Mouse (Mus musculus) naive thymus-derived CD4-positive, alpha-beta T cell, adult 2 months (primary cell): Measurements from ENCODE around the gene Mettl3.
"Not testable (repeated sequence)": the region's sequence is repeated elsewhere in the genome, so short reads cannot be mapped to it uniquely, and the experiment has no call there.

Experiments
- DNase-seq: peaks from one replicate; pipeline ENCODE4 v3.0.0-alpha.2; 2011; ENCODE audit warnings: low read depth

Mettl3 gene

DNA sequence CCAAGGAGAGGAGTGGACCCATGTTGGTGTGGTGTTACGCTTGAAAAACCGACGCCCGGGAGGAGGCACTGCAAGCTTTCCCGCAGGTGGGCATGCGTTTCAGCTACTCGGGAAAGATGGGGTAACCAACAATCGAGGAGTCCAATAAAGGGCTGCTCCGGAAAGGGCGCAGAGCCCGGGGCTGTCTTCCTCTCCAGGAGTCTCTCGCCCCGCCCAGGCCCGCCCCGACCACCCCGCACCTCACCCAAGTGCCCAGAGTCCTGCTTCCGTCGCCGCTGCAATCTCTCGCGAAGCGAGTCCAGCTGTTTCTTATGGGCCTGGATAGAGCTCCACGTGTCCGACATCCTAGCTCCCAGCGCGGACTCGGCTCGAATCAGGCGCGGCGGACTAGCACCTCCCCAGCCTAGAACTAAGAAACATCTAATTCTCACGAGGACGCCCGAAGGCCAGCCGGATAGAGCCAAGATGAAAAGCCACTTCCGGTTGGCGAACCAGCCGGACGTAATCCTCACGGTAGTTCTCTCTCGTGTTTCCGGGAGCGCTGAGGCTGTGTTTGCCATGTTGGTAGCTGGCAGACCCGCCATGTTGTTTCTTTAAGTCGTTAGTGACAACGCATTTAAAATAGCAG lies at the start of gene Mettl3:
Gene Mettl3, minus strand, starts transcription at position 485 of the 628 bp plus-strand sequence.
- peak; percentile 93 for DNase-seq

DNA sequence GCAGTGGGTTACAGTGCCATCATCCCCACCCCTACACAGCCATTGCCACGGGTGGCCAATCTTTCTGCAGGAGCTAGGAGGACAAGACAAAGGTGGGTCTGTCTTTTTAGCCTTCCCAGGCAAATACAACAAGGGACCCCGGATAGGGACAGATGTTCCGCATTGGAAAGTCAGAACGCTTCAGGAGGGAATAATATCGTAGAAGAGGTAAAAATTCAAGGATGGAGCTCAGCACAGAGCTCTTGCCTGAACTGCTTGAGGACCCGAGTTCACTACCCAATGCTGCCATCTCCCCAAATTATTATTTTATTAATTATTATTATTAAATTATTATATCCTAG lies 34.6 kb upstream of the Mettl3 start:
- no peak for DNase-seq

DNA sequence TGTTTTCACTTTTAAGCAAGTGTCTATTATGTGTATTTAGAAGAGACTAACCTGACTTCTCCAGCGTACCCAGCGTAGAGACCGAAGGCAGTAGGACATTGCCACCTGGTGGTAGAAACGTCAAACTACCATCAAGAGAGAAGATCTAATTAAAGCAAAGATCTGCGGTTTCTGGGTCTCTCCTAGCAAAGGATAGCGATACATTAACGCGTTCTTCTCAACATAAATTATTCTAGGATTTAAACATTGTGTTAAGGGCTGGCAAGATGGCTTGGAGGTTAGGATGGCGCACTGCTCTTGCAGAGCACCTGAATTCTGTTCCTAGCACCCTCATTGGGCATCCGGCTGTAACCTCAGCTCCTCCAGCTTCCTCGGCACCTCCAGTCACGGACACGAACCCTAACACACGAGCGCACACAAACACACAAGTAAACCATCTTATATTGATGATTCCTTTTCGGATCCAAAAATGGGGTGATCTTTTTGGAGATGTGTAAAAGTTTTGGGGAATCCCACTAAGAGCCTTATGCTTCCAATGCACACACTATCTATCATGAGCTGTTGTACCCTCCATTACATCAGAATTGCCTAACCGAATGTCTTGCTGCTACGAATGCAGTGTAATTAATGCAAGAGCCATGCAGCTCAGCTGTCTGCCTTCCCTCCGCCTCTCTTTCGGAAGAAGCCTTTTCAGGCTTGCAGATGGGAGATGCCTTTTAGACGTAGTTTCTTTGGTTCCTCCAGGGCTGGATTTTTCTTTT lies 34.0 kb upstream of the Mettl3 start:
- DNase-seq = peak; percentile 88

DNA sequence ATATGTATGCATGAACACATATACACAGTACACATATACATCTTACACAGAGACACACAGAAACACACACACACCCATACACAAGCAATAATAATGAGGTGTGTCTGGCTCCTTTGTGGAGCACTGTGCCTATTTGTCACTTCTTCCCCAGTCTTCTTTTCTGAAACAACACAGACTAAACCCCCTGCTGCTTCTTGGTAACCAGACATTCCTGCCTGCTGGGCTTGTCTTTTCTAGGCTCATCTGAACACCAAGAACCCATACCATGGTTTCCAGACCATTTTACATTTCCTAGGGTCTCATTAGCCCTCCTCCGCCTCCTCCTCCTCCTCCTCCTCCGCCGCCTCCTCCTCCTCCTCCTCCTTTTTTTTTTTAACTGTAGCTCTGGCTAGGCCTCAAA lies 27.2 kb upstream of the Mettl3 start:
- DNase-seq = no peak

DNA sequence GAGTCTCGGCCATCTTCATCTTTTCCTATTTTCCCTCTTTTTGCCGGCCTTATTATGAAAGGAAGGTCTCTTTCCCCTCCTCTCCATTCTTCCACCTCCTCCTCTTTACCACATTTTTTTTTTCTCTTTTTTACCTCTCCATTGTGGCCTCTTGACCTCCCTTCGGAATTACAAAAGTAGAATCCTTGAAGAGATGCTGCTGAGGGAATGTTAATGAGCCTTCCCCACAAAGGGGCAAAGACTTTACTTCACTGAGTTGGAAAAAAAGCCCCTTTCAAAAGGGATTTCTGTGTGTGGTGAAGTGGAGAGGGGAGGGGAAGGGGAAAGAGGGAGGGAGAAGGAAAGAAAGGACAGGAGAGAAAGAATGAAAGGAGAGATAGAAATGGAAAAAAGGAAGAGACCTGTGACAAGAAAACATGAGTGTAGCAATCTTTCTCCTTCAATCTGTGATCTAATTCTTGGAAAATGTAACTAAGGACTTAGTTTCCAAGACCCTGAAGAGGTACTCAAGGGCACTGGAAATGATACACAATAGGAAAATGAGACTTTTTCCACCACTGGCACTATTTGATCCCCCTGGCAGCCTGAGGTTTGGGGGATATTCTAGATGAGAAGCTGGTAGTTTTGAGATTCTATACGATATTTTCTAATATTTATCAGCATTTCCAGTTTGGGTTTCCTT lies 26.3 kb upstream of the Mettl3 start:
- no peak for DNase-seq

DNA sequence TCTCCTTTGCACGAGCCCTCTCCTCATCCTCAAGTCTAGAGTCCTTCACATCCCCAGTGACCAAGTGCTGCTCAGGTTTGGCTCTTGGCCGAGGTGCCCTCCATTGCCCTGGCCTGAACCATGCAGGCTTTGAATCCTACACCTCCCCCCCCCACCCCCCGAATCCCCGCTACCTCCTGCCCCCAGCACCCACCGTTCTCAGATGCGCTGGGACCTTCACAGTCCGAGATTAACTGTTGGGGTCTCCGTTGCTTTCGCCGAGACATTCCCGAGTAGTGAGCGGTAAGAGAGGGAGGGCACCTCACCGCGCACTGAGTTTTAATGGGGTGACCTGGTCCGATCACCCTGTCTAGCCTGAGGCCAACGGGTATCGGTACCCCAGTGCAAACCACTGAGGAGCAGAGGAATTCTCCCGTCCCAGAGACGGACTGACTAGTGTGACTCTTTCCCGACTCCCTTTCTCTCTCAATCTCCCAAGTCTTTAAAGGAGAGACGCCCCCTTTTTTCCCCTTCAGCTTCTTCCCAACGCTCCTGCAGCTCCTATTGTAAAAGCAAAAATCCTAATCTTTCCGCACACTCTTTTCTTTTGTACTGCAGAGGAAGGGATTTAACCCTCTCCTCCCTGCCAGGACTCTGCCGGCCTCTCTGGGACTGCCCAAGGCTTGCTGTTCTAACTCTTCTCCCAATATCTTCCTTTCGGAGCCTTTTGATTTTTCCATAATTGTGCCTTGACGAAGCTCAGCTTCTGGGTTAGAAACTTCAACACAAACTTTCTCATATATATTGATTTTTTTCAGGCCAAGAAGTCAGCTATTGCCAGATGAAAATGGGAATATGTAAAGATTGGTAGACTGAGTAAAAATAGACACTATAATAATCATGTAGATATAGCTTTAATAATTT lies 23.2 kb upstream of the Mettl3 start, which contains the start of gene Sall2:
Gene Sall2, minus strand, starts transcription at position 853 of the 903 bp plus-strand sequence.
- no peak for DNase-seq

DNA sequence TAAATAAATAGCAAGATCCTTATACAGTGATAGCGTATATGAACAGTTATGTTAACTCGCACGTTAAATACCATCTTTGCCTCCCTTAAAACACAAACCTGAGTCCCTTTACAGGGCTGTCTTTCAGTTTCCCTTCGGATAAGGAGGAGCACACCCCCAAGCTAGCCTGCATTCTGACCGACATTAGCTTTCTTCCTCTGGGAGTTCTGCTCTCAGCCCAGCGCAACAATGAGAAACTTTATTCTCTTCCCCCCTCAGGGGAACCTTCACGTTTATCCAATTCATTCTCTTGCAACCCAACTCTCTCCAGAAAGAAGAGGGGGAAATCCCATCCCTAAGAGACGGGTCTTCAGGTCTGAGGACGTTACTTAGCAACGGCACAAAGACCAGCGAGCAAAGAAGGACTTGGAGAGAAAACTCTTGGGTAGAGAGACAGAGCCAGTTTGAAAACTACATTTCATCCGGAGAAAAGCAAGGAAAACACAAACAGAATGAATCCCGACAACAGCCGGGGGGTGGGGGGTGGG lies 22.5 kb upstream of the Mettl3 start:
- DNase-seq = no peak

DNA sequence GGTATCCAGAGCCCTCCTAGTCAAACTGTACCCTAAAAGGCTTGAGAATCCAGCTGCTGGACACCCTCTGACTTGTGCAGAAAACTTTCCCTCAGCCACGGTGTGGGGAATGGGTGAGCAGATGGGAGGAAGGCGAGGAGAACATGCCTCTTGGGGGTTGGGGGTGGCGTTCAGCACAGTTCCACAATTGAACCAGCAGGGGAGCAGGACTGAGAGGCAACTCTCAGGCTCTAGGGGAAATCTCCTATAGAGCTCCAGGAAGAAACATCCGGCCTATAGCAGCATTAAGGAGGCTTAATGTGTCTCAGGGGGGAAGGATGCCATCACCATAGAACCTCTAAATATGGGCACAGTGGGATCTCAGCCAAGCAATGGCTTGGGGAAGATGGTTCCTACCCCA lies 21.0 kb upstream of the Mettl3 start:
- DNase-seq = no peak

DNA sequence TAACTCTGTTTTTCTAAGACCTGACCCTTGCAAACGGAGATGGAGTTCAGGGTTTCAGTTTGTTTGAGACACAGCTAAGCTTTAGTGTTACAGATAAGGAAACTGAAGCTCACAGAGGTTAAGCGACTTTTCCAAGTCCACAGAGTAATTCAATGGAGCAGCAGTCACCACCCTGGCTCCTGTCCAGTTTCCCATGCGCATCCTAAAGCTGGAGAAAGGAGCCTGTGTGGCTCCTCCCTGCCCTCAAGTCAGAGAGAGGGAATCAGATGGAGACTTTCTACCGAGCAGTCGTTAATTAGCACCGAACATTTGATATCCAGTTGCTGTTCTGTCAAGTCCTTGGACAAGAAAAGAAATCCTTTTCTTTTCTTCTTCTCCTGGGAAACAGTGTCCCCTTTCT lies 14.4 kb upstream of the Mettl3 start:
- DNase-seq = no peak

DNA sequence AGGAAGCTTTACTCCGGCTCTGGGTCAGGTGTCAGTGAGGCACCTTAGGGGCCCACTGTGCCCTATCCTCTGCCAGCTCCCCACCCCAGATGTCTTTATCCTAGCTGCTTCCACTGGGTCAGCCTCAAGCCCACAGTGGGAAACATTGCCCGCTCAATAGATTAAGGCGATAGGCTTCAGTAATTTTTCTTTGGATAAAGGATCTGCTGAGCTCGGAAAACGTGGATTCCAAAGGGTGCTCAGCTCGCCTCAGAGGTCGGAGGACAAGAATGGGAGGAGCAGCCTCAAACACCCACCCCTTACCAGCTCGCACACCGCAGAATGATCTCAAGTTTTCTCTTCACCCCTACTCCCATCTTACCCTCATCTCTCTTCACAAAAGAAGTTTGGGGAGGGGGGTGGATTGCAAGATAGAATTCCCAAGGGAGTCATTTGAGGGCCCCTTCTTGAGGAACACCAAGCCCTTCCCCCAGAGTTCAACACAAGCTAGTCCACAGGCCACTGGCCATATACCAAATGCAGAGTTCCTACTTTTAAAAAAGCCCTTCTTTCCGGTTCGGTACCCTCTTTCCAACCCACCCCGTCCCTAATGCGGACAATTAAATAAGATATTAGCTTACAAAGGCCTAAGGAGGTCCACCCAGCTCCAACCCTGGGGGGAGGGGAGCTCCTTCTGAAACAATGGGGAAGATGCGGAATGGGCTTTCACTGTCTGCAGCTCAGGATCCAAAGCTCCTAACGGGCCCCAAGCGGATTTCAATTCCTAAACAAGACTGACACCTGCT lies 11.7 kb upstream of the Mettl3 start:
- DNase-seq = peak; percentile 42

DNA sequence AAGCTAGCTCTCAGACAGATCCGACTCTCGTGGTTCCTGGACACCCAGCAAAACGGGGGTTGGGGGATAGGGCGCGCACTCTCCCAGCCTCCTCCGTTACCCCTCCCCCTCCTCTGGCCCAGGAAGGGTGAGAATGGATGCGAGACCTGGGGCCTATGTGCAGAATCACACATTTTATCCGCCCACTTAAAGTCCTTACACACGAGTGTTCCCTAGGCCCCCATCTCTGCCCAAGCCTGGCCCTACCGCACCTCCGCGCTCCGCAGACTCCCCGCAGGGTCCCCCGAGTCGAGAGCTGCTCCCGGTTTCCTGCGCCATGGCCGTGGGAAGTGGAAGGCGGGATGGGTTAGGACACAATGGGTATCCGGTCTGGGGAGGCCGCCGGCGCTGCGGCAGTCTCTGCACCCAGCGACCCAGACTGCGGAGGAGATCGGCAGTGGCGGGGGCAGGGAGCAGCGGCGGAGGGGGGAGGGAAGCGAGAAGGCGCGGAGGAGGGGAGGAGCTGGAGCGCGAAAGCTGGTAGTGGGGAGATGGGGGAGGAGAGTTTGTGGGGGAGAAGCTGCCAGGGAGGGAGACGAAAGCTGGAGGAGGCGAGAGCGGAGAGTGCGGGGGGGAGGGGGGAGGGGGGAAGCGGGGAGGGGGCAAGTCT lies 11.0 kb upstream of the Mettl3 start:
- DNase-seq = peak; percentile 70

DNA sequence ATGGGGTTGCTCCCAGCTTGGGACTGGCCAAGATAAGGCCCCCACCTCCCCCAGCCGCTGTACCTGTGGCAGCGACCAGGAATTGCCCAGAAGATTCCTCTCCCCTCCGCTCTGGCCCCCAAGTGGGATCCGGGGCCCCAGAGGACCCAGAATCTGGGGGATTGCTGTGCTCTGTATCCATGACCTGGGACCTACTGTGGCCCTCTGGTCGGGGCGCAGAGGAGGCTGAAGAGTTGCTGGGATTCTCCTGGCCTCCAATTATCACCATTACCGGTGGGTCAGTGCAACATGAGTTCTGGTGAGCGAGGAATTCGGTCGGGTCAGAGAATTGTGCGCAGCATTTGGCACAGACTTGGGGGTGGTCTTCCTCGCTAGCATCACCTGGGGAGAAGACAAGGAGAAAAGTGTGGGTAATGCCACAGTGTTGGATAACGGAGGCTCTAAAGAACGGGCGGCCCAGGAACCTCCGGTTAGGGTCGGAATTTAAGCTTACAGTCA lies 10.4 kb upstream of the Mettl3 start:
- DNase-seq = no peak

DNA sequence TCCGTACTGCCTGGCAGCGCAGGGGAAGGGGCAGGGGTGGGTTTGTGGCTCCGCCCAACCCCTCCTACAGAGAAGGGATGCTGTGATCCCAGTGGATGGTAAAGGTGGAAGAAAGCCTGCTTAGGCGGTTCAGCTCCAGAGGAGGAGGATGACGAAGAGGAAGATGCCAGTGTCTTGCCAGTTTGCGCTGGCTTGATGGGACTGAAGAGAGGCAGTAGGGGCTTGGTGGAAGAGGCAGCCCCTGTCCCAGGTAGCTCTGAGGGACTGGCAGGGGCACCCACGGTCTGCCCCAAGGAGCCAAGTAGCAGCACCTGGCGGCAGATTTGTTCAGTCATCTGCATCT lies 9.9 kb upstream of the Mettl3 start:
- no peak for DNase-seq

DNA sequence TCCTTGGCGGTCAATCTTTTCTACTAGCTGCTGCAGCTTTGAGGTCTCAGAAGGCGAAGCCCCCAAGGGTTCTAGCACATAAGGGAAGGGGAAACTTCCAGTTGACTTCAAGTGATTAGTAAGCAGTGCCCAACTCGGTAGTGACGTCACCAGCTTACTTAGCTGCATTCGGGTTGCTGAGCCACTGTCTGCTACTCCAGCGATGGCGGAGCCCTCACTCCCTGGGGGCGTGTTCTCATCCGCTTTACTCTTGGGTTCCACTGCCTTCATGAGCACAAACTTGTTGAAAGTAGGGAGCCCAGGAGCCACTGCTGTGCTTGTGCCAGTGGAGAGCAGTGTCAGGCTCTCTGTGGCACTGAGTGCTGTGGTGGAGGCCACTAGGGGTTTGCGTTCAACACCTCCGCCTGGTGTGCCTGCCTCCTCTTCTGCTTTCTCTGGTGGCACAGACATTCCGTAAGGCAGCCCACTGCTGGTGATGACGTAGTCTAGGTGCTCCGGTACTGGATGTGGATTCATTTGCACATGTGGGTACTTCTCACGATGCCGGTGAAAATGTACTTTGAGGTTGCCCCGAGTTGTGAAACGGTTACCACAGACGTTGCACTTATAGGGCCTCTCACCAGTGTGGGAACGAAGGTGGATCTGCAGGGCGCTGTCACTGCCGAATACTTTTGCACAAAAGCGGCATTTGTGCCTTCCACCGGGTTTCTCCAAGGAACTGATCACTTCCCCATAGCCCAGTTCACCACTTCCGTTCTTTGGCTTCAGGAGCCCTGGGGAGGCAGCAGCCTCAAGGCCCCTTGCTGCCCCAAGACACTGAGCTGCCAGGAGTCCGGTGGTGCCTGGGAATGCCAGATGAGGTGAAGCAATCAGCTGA lies 9.2 kb upstream of the Mettl3 start:
- DNase-seq = no peak

DNA sequence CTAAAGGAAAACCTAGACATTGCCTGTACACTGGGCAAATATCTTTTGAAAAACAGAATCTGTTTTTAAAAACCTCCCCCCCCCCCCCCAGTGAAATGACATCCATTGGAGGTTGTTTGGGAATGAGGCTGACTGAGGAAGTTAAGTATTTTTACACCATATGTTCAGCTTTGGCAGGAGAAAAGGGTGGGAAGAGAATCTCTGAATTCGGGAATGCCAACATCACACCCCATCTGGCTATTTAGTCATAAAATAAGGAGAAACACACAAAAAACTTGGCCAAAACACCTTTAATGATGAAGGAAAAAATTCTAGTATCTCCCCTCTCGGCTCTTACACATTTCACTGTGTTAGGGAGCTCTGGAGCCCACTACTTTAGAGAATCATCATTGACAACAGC lies 6.0 kb upstream of the Mettl3 start:
- no peak for DNase-seq

DNA sequence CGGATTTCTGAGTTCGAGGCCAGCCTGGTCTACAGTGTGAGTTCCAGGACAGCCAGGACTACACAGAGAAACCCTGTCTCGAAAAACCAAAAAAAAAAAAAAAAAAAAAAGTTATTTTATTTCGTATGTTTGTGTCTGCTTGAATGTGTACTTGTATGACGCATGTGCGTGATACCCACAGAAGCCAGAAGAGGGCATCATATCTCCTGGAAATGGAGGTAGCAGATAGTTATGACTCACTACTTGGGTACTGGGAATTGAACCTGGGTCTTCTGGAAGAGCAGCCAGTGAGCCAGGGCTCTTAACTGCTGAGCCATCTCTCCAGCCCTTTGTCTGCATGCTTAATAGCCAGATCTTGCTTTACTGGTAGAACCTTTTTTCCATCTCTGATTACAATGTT lies 5.4 kb upstream of the Mettl3 start:
- DNase-seq = peak; percentile 41

DNA sequence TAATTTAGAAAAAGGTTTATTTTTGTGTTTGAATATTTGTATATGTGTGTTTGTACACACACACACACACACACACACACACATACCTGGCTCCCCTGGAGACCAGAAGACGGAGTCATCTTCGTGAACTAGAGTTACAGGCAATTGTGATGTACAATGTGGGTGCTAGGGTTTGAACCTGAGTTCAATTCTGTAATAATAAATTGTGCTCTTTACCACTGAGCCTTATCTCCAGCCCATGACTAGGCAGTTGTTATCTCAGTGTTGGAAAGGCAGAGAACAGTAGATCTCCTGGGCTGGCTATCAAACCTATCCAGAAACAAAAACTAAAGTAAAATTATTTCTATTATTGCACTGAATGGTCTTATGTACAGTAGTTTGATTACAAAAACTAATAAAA lies 1.2 kb upstream of the Mettl3 start:
- no peak for DNase-seq

DNA sequence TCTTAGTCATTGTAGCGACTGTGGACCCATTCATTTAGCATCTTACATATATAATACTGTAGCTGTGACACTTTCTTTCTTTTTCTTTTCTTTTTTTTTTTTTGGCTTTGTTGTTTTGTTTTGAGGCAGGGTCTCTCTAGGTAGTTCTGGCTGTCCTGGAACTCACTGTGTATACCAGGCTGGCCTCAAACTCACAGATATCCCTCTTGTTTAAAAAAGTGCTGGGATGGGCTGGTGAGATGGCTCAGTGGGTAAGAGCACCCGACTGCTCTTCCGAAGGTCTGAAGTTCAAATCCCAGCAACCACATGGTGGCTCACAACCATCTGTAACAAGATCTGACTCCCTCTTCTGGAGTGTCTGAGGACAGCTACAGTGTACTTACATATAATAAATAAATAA lies 1.4 kb downstream of the Mettl3 start:
- DNase-seq = not testable (repeated sequence)

DNA sequence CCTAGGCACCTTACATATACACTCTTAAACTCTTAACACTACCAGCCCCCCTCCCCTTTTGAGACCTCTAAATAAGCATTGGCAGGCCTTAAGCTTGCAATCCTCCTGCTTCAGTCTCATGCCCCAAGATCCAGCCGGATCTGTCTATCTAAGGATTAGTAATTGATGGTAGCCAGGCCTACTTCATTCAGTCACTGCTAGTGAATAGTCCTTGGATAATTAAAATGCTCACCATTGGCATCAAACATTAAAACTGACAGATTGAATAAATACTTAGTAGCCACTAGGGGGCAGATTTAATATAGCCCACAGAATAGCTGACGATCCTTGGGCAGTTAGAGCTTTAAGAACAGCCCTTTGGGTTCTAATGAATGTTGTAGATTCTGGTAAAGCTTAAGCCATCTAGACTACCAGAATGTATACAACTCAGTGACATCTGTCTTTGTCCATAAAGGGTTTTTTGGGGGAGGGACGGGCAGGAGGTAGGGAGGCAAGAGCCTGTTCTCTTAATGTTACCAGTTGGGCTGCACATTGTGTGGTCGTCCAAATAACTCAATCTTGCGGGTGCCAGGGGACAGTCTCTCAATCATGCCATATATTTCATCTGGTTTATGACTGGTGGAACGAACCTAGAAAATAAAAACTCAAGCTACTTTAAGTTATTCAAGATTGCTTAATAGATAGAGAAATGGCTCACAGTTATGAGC lies 9.2 kb downstream of the Mettl3 start:
- peak; percentile 60 for DNase-seq
